Mouse (Mus musculus): ENCODE data around the gene Rfc4. TPM values are rescaled to one million over a fixed set of nuclear protein-coding genes. Genes with fewer than 3 reads are reported as not detected.

Rfc4 gene
- 2.7 TPM in 2 replicates for polyA plus RNA-seq (2012; rRNA removed)

- DNase-seq (ENCODE audit: extremely low spot score in 1 of 2, low spot score in 1 of 2): peak; percentile 79 to 94
Observed at GRCm38 (mm10) chr16:23127673-23128375, at the start of gene Rfc4. TSS of gene Rfc4 (minus strand) at chr16:23127737.

- DNase-seq (ENCODE audit: extremely low spot score in 1 of 2, low spot score in 1 of 2): no peak
Observed at GRCm38 (mm10) chr16:23175956-23176355, 48.4 kb upstream of the Rfc4 start.

GRCm38 (mm10) chr16:23174855-23175254 lies 47.3 kb upstream of the Rfc4 start:
- no peak for DNase-seq (ENCODE audit: extremely low spot score in 1 of 2, low spot score in 1 of 2)

- DNase-seq (ENCODE audit: extremely low spot score in 1 of 2, low spot score in 1 of 2): no peak
Observed at GRCm38 (mm10) chr16:23173904-23174303, 46.4 kb upstream of the Rfc4 start.

- DNase-seq (ENCODE audit: extremely low spot score in 1 of 2, low spot score in 1 of 2): no peak
Observed at GRCm38 (mm10) chr16:23170813-23171212, 43.3 kb upstream of the Rfc4 start.

GRCm38 (mm10) chr16:23167079-23167478 lies 39.5 kb upstream of the Rfc4 start:
- no peak for DNase-seq (ENCODE audit: extremely low spot score in 1 of 2, low spot score in 1 of 2)

GRCm38 (mm10) chr16:23166646-23167045 lies 39.1 kb upstream of the Rfc4 start:
- no peak for DNase-seq (ENCODE audit: extremely low spot score in 1 of 2, low spot score in 1 of 2)

- DNase-seq (ENCODE audit: extremely low spot score in 1 of 2, low spot score in 1 of 2): no peak
Observed at GRCm38 (mm10) chr16:23165441-23165840, 37.9 kb upstream of the Rfc4 start.

GRCm38 (mm10) chr16:23164443-23164842 lies 36.9 kb upstream of the Rfc4 start:
- DNase-seq (ENCODE audit: extremely low spot score in 1 of 2, low spot score in 1 of 2): no peak

- no peak for DNase-seq (ENCODE audit: extremely low spot score in 1 of 2, low spot score in 1 of 2)
Observed at GRCm38 (mm10) chr16:23162116-23162515, 34.6 kb upstream of the Rfc4 start.

- no peak for DNase-seq (ENCODE audit: extremely low spot score in 1 of 2, low spot score in 1 of 2)
Observed at GRCm38 (mm10) chr16:23159749-23160148, 32.2 kb upstream of the Rfc4 start.

GRCm38 (mm10) chr16:23158957-23159356 lies 31.4 kb upstream of the Rfc4 start:
- DNase-seq (ENCODE audit: extremely low spot score in 1 of 2, low spot score in 1 of 2): no peak

- DNase-seq (ENCODE audit: extremely low spot score in 1 of 2, low spot score in 1 of 2): no peak
Observed at GRCm38 (mm10) chr16:23158292-23158691, 30.8 kb upstream of the Rfc4 start.

GRCm38 (mm10) chr16:23157013-23157412 lies 29.5 kb upstream of the Rfc4 start:
- DNase-seq (ENCODE audit: extremely low spot score in 1 of 2, low spot score in 1 of 2): no peak

GRCm38 (mm10) chr16:23154261-23154660 lies 26.7 kb upstream of the Rfc4 start:
- DNase-seq (ENCODE audit: extremely low spot score in 1 of 2, low spot score in 1 of 2): no peak

GRCm38 (mm10) chr16:23151423-23151822 lies 23.9 kb upstream of the Rfc4 start:
- DNase-seq (ENCODE audit: extremely low spot score in 1 of 2, low spot score in 1 of 2): peak in 1 of 2 experiments; percentile 76

GRCm38 (mm10) chr16:23149396-23149795 lies 21.9 kb upstream of the Rfc4 start:
- no peak for DNase-seq (ENCODE audit: extremely low spot score in 1 of 2, low spot score in 1 of 2)

GRCm38 (mm10) chr16:23148936-23149335 lies 21.4 kb upstream of the Rfc4 start:
- no peak for DNase-seq (ENCODE audit: extremely low spot score in 1 of 2, low spot score in 1 of 2)

- DNase-seq (ENCODE audit: extremely low spot score in 1 of 2, low spot score in 1 of 2): no peak
Observed at GRCm38 (mm10) chr16:23146280-23146679, 18.7 kb upstream of the Rfc4 start, which contains the start of gene Adipoq. TSS of gene Adipoq (plus strand) at chr16:23146536.

GRCm38 (mm10) chr16:23145211-23145610 lies 17.7 kb upstream of the Rfc4 start:
- no peak for DNase-seq (ENCODE audit: extremely low spot score in 1 of 2, low spot score in 1 of 2)

GRCm38 (mm10) chr16:23144326-23144725 lies 16.8 kb upstream of the Rfc4 start:
- DNase-seq (ENCODE audit: extremely low spot score in 1 of 2, low spot score in 1 of 2): no peak

GRCm38 (mm10) chr16:23140911-23141310 lies 13.4 kb upstream of the Rfc4 start:
- DNase-seq (ENCODE audit: extremely low spot score in 1 of 2, low spot score in 1 of 2): no peak

Data from frontal cortex, adult 2 months (tissue).